Mouse (Mus musculus) monocyte, adult 2 months (primary cell): ENCODE measurements around the gene Grid2.

Source experiments
- DNase-seq, 2 experiments: peaks; one replicate each; pipeline ENCODE4 v3.0.0; 2022; ENCODE audit warnings: low spot score in 2 of 2, low read depth in 1 of 2

The Grid2 gene

DNA sequence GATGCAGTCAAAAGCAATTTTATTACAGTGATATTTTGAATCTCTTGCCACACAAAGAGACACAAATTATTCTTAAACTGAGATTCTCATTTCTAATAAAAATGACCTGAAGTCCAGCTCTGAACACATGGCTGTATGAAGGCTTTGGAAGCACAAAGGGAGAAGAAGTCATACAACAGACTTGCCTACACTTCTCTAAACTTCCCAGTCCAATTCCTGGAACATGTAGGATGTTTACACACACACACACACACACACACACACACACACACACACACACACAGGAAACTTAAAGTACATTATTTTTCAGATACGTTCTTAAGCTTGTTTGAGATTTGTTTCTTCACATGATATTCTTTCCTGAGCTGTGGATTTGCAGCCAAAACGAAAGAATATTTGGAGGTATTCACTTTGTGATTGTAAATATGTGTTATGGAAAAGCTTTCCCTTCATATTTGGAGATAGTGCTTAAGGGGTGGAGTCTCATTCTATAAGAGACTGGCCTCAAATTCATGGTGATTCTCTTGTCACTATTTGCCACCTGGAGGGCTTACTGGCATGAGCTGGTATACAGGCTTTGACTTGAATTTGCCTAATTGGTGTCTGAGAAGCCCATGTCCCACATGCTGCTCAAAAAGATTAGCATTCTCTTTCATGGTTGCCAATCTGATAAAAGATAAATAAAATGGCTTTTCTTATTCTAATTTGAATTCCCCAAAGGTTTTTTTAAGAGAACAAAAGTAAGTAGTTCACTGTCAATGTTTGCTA, 1049.2 kb downstream of the Grid2 start:
- no peak for DNase-seq

DNA sequence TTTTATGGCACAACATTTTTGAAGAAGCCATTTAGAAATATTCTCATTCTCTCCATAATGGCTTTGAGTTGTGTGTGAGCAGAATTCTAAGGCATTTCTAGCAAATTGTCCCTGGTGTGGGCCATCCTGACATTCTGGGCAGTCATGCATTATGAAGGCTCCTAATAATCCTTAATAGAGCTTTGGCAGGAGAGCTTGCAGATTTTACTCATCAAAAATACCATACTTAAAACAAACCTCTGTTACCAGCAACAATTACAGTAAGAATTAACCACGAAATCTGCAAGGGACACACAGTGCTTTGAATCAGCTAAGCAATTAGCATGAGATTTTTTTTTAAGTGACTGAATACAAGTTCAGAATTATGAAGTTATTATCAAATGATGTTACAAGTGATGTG, 1053.0 kb downstream of the Grid2 start:
- DNase-seq, result no peak

DNA sequence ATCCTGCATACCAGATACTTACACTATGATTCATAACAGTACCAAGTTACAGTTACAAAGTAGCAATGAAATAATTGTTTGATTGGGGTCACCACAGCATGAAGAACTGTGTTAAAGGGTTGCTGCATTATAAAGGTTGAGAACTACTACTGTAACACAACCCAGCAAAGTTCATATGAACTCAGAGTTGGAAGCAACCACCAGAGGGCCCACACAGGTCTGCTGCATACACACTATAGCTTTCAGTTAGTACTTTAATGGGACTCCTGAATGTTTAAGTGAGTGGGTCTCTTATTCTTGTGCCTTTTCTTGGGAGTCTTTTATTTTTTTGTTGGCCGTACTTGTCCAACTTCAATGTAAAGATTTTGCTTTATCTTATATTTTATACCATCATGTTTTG, 1057.5 kb downstream of the Grid2 start:
- DNase-seq, result no peak

DNA sequence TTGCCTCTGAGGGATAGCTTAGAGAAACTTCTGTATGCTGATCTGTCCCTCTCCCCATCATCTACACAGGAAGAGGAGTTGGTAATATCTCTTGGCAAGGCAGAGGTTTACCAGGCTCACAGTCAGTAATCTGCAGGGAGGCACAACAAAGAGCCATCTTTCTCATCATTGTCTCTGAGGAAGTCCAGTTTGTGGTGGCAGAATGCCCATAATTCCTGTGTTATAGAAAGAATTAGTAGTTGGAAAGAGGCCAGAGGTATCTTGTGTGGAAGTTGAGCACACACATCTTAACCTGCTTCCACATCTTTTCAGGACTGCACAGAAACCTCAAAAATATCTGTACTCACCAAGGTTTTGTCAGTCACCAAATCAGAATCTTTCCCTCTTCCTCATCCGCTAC, 1071.3 kb downstream of the Grid2 start:
- no peak for DNase-seq

DNA sequence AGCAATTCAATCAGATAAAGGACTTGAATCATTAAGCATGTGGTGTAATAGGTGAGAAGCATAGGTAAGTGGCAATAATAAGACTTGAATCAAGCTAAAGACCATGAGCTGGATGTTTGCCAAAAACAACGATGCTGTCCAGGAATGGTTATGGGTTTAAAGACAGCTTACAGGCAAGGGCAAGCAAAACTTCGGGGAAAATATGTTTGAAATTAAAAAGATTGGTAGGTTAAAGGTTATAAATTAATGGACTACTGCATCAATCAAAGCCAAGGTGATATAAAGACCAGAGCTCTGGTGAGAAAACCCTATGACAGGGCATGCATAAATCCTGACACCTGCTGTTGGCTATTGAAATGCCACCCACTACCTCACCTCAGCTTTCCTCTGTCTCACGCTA, 1072.2 kb downstream of the Grid2 start:
- DNase-seq, result no peak

DNA sequence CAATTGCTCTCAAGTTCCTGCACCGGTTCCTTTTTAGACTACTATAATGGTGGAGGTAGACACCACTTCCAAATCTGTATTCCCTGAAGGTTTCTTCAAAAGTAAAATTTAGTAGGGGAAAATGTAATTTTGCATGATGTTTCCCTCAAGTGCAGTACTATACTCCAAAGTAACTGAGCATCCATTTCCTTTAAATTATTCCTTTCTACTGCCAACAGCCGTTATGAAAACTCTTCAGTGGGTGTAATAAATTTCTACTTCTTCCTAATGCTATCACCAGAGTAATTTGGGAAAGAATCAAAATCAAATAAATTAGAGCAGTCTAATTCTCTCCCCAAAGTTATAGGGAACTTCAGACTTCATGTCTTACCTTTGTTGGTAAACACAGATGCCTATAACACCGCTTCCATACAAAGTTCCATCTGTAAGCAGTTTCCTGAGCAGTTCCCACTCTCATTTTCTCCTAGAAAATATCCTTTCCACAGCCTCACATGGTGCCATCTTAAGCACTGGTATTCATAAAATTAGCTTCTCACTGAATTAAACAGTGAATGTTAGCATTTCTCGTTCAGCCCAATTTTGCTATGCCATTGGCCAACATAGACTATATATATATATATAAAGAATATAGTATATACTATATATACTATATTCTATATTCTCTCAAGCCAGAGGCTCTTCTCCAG, 1142.9 kb downstream of the Grid2 start:
- DNase-seq, result no peak

DNA sequence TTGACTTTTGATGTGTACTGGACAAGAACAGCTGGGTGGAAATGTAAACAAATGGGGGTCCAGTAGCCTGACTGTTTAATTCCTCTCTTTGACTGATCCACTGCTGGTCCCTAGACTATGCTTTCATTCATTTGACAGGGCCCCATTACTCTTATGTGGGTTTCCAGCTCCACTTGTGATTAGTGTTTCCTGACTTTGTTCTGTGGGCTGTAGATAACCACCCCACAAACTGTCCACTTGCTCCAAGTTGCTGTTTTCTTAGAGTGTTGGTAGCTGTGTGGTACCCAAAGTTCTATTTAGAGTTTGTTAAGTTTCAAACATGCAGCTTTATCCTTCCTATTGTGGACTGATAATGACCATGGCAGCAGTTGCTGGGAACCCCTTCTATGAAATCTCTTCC, 1172.0 kb downstream of the Grid2 start:
- DNase-seq, result no peak

DNA sequence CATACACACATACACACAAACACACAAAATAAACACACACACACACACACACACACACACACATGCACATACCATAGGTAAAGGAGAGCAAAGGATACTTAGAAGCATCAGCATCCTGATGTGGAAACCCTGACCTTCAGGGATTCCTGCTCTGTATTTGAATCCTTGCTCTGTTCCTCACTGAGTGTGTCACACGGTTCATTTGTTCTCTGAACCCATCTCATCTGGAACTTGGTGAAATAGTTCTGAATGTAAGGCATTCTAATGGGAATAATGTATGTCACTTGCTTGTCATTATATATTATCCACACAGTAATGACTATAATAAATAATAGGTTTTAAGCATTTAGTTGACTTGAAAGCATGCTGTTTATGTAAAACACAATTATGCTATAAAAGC, 1173.2 kb downstream of the Grid2 start:
- no peak for DNase-seq

DNA sequence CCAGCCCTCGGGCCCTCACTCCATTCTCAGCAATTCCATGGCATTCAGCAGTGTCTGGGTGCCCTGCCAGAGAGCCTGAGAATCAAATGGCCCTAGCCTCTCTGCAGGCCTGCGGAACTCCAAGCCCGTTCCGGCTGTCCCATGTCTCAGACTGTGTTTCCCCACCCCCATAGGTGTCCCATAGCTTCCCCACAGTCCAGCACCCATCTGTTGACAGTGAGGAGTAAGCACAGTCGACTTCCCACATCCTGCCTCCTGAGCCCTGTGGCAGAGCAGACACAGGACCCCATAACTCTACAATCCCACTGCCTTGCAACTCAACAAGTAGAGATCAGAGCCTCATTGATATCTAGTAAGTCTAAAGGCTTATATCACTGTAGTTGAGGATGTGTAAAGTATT, 1192.5 kb downstream of the Grid2 start:
- DNase-seq, result no peak

DNA sequence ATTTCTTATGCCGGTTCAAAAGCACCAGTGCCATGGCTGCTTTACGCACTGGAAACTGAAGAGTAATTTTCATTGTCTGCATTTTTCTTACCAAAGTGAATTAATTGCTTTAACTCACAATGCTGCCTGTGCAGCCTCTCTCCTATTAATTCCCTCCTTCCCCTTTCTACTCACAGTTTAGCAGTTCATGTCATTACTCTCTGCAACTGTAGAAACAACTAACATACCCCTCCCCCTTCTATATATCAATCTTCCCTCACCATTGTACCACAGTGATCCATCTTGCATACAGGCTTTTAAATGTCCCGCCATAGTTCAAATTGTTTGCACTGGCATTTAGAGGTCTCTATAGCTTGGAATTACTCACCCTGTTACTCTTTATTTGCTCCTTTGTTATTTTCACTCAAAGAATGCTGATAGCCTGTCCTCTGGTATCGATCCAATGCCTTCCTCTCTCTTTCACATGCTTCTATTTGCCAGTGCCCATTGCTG, 1193.2 kb downstream of the Grid2 start:
- DNase-seq, result no peak

DNA sequence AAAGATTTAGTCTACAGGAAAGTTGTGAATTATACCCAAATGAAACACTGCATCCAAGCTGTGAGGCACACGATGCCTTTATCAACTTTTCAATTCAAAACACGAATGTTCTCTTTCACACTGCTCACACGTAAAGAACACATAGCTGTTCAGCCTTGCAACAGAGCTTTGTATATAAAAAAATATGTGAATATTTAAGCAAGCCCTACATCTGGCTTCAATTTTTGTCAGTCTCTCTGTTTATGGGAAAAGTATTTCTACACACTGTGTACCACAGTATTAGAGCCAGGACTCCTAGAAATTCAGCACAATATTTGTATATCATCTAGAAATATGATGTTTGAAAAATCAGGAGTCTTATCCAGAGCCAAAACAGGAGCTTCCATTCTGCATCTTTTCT, 1195.1 kb downstream of the Grid2 start:
- no peak for DNase-seq

DNA sequence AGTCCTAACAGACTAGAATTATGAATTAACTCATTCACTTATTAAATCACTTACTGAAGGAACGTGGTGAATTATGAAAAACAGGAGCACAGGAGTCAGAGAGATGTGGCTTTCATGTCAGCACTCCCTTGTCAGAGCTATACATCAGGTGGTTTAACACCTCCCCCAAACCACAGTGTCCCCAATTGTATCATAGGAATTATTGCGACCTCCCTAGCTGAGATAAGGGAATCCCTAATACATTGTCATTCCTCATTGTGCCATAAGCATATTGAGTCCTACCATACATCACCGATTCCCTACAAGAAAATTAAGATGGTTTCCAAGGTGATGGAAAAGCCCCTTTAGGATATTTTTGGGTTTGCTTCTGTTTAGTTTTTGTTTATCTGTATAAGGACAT, 1224.2 kb downstream of the Grid2 start:
- DNase-seq, result no peak

DNA sequence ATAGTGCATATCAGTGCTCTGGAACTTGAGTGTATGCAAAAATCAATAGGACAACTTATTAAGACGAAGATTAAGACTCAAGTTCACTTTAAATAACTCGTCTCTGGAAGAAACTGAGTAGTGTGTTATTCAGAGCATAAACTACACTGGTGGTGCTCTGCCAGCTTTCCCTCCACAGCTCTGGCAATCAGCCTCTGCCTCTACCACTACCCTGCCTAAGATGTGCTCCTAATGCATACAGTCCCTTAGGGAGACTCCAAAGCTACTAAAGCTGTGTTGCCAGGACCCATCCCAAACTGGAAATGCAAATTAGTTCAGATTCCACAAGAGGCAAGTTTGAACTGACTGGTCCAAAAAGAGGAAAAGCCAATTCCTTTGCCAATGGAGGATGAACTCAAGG, 1224.9 kb downstream of the Grid2 start:
- no peak for DNase-seq

DNA sequence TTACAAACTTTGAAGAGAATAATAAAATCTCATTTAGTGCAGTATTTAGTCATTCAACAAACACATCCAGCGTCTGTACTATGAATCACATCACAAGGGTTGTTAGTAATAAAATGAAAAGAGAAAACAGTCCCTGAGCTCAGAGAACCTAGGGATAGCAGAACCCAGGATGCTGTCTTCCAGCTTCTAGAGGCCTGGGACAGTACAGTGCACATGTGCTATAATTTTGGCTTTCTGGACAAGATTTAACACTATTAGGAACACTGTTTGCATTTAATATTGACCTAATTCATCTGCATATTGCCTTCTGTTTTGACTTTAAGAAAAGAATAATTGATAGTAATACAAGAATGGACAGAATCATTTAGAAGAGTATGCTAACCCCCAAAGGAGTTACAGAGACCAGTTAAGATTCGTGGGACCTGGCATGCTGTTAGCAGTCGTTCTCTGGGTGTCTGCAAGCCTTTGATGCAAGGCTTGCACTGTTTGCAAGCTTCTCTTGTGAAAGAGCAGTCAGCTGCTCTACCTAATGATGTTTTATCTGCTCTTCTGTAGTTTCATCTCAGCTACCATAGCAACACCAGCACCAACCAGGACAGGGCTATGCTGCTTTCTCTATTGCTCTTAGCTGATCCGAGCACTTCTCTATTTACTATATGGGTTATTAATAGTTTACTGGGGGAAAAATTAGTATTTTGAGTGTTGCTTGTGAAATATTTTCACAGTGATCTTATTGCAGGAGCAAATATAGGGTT, 1234.8 kb downstream of the Grid2 start:
- DNase-seq, result no peak

DNA sequence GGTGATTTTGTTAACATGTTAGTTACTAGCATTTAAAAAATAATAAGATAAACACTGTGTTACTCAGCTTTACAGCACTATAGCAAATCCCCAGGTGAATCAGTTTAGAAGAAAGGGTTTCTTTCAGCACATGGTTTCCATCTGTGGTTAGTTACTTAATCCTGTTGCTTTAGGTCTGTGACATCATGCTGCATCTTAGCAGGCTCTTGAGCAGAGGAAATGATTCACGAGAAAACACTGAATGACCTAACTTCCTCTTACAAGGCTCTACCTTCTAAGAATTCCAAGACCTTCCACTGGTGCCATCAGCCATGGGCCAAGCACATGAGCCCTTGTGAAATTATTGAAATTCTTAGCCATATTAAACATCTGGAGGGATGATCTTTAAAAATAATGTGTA, 1248.7 kb downstream of the Grid2 start:
- no peak for DNase-seq

DNA sequence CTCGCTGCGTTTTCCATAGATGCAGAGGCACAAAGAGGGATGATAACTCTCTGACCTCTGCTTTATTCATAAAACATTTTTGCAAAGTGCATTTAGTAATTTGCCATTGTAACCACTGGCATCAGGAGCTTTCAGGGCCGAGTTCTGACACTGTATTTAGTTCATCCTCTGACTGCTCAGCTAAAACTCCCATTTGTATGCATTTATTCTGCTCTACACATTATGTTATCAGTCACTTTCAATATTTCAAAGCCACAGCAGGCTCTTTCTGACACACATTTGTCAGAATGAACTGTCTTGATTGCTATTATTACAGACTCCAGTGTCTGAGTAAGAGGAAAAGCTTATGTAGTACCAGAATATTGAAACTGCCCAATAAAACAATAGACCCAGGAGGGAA, 1286.5 kb downstream of the Grid2 start:
- no peak for DNase-seq

DNA sequence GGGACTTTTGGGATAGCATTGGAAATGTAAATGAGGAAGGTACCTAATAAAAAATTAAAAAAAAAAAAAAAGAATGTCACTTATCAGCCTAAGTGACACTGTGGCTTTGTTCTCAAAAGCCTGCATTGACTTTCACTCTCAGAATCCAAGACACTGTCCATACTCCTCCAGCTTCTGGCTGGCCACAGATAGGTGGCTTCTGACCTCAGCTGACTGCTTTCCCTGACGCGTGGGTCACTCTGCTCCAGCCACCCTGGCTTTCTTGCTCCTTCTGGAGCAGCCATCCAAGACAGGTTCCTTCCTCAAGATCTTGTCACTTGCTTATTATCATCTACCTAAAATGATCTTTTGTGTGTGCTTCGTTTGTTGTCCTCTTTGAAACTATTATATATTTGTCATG, 1298.0 kb downstream of the Grid2 start:
- no peak for DNase-seq

DNA sequence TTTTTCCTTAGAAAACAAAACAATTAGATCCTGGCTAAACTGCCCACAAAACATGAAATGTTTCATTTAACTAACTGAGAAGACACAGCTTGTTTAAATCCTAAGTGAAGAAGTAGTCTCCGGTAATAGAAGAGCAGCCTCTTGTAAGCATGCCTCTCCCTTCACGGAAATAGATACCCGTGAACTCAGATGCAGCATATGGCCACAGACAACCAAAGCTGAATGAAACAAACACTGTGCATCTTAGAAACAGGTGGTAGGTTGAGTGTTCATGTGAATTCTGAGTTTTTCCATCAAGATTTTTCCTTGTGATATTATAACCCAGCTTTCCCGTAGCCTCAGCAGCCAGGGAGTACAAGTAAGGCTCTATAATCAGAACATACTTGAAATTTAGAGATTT, 1299.5 kb downstream of the Grid2 start:
- no peak for DNase-seq

DNA sequence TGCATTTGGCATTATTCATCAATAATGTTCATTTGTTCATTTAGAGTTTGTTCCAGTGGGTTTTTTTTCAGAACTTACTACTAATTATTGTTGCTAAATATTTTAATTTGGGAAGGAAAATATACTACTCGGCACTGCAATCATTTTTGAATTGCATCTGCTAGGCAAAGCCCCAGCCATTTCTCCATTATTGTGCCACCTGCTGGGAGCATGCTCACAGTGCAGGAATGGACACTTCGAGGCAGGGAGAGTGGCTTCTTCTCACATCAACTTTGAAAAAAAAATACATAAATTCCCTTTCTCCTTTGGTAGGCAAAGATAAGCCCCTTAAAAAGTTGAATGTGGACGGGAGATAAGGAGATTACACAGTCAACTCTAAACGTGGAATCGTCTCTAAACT, 1312.9 kb downstream of the Grid2 start:
- DNase-seq, result no peak

DNA sequence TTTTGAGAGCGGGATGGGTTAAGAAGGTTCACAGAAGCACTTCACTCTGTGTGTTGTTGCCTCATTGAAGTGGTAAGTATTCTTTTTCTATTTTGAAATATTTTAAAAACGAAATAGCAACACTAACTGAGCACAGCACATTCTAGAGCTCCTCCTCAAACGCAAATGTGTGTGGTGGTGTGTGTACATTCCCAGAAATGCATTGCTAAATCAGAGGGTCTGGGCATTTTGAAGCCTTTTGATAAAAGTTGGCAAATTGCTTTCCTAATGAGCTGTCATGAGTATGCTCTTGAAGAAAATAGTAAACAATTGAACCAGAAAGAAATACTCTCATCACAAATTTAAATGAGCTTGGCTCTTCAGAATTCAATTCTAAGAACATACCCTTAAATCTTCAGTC, 1325.7 kb downstream of the Grid2 start:
- DNase-seq, result no peak

DNA sequence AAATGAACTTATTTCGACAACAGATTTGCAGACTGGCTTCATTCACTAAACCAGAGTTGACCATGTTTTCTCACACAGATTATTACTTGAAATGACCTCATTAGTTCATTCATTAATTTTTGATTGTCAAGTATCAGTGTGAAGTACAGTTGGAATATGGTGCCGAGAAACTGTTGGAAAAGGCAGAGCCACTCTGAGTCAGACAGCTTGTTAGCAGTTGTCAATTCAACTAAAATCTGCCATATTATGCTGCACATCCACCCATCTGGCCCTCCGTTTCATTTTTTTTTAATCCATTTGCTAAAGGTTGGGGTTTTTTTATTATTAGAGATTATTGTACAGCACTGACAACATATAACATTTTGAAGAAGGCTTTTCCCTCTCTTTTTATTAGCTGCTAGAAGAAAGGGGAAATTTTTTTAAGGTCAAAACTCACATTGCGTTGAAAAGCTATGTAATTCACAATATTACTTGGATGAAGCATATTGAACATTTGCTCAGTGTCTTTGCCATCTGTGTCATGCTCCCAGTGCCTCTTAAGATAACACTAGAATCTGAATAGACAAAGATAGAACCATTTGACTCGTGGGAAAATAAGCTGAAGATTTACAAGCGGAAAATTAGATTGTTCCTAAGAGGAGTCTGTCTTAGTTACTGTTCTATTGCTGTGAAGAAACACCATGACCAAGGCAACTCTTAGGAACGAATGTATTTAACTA, 1333.0 kb downstream of the Grid2 start:
- no peak for DNase-seq
